Mouse (Mus musculus) hindbrain, postnatal 0 days (tissue): ENCODE measurements around the gene Trp53i11. TPM values are rescaled to one million over a fixed set of nuclear protein-coding genes. Genes with fewer than 3 reads are reported as not detected.

Source experiments
- ATAC-seq: fragments of 200-750 bp; cut with Nextera tagmentation; 2 replicates; pipeline ENCODE4 v1.8.0; 2017; ENCODE audit warnings: mild to moderate bottlenecking, moderate TSS enrichment, moderate library complexity
- DNase-seq: peaks from one replicate; pipeline ENCODE4 v3.0.0-alpha.2; 2015; ENCODE audit warnings: low spot score
- H3K27ac ChIP-seq: fragments of 300-500 bp; sonication (generic); 2 replicates; pipeline ENCODE4 v1.5.1; 2014; ENCODE audit warnings: mild to moderate bottlenecking
- H3K27me3 ChIP-seq: fragments of 300-500 bp; sonication (generic); 2 replicates; pipeline ENCODE4 v1.6.1; 2014; ENCODE audit warnings: low read length, mixed read lengths; ENCODE audit not compliant: insufficient read depth
- H3K36me3 ChIP-seq: fragments of 300-500 bp; sonication (generic); 2 replicates; pipeline ENCODE4 v1.6.1; 2014; ENCODE audit warnings: low read length, mixed read lengths; ENCODE audit not compliant: insufficient read depth
- H3K4me1 ChIP-seq: fragments of 300-500 bp; sonication (generic); 2 replicates; pipeline ENCODE4 v1.6.1; 2014; ENCODE audit warnings: antibody characterized with exemption, low read length, mixed read lengths; ENCODE audit not compliant: insufficient read depth
- H3K4me2 ChIP-seq: fragments of 300-500 bp; sonication (generic); 2 replicates; pipeline ENCODE4 v1.6.1; 2014; ENCODE audit warnings: low read depth, mild to moderate bottlenecking, low read length, moderate library complexity, mixed read lengths
- H3K4me3 ChIP-seq: fragments of 300-500 bp; sonication (generic); 2 replicates; pipeline ENCODE4 v1.5.1; 2014; ENCODE audit warnings: low read length
- H3K9ac ChIP-seq: fragments of 300-500 bp; sonication (generic); replicated peaks from 2 replicates; pipeline ENCODE4 v1.6.1; 2014; ENCODE audit warnings: mild to moderate bottlenecking, low read length, moderate library complexity, mixed read lengths
- H3K9me3 ChIP-seq: fragments of 300-500 bp; sonication (generic); 2 replicates; pipeline ENCODE4 v1.6.1; 2016; ENCODE audit warnings: low read length, mixed read lengths
- CTCF ChIP-seq: IDR thresholded peaks from 2 replicates; pipeline ENCODE4 v1.5.1; 2016; ENCODE audit warnings: antibody characterized with exemption, control low read depth, low read depth
- WGBS: fragments of 180-500 bp; shearing (Covaris S2); extraction: QIAGEN DNeasy Blood & Tissue Kit; methylation state at CpG from one replicate; pipeline ENCODE4 v1.1.7; 2014; 5-methylcytosine and 5-hydroxymethylcytosine counted together
- polyA plus RNA-seq: library from polyadenylated mRNA; unstranded; fragments of >200 nt; fragmentation: Nextera tagmentation; extraction: Ambion mirVana; gene quantifications from 2 replicates; pipeline ENCODE4 v1.2.1, GENCODE M21; 2015
- total RNA-seq: library from RNA; depleted of rRNA; stranded (reverse); fragments of >200 nt; gene quantifications from 2 replicates; pipeline ENCODE4 v1.2.3, GENCODE M21; 2014

Trp53i11 gene
- total and polyA plus RNA-seq, 2 experiments from 2014 or later: 66.7 to 150 TPM

- Histone ChIP-seq H3K4me2 (no peak overlapping the region), H3K27me3 (no peaks in the 10 kb centered on the region), H3K4me3 (no peak overlapping the region), H3K9me3 (no peaks in the 10 kb centered on the region), H3K9ac (no peak overlapping the region), H3K4me1 (peaks cover 22% of the 10 kb centered on the region), H3K27ac (no peak overlapping the region), H3K36me3 (no peaks in the 10 kb centered on the region)
- no peak for DNase-seq
- no peak for ATAC-seq
- TF ChIP-seq CTCF: no peak
- WGBS: 65% methylated on average over 19 of the region's 19 CpGs
Measured at GRCm38 (mm10) chr2:93170156-93170844, 17.0 kb upstream of the Trp53i11 start.

GRCm38 (mm10) chr2:93170845-93171200, 16.5 kb upstream of the Trp53i11 start:
- no peak overlapping the region for H3K4me2 ChIP-seq
- peak; percentile 58 for DNase-seq
- 41% methylated on average over 5 of the region's 5 CpGs for WGBS
- no peak for TF ChIP-seq CTCF
- no peak for ATAC-seq
- no peaks in the 10 kb centered on the region for H3K36me3 ChIP-seq
- H3K9me3 ChIP-seq: no peaks in the 10 kb centered on the region
- no peaks in the 10 kb centered on the region for H3K27me3 ChIP-seq
- H3K9ac ChIP-seq: no peak overlapping the region
- H3K4me1 ChIP-seq: peaks cover 27% of the 10 kb centered on the region
- no peak overlapping the region for H3K4me3 ChIP-seq
- H3K27ac ChIP-seq: no peak overlapping the region

- no peaks in the 10 kb centered on the region for H3K36me3 ChIP-seq
- no peaks in the 10 kb centered on the region for H3K9me3 ChIP-seq
- H3K4me1 ChIP-seq: peaks cover 31% of the 10 kb centered on the region
- no peak overlapping the region for H3K4me2 ChIP-seq
- no peak overlapping the region for H3K4me3 ChIP-seq
- no peak overlapping the region for H3K9ac ChIP-seq
- H3K27me3 ChIP-seq: no peaks in the 10 kb centered on the region
- DNase-seq (no peak), ATAC-seq (no peak)
- no peak overlapping the region for H3K27ac ChIP-seq
- WGBS: 71% methylated on average over 6 of the region's 6 CpGs
- no peak for TF ChIP-seq CTCF
Measured at GRCm38 (mm10) chr2:93171929-93172328, 15.4 kb upstream of the Trp53i11 start.

GRCm38 (mm10) chr2:93172460-93172859, 14.9 kb upstream of the Trp53i11 start:
- ATAC-seq (no peak), DNase-seq (no peak)
- TF ChIP-seq CTCF: no peak
- no peak overlapping the region for H3K4me2 ChIP-seq
- H3K27me3 ChIP-seq: no peaks in the 10 kb centered on the region
- H3K27ac ChIP-seq: no peak overlapping the region
- H3K4me3 ChIP-seq: no peak overlapping the region
- no peaks in the 10 kb centered on the region for H3K9me3 ChIP-seq
- H3K36me3 ChIP-seq: no peaks in the 10 kb centered on the region
- H3K9ac ChIP-seq: no peak overlapping the region
- 59% methylated on average over 5 of the region's 5 CpGs for WGBS
- H3K4me1 ChIP-seq: peaks cover 30% of the 10 kb centered on the region

GRCm38 (mm10) chr2:93174159-93174558, 13.2 kb upstream of the Trp53i11 start:
- no peaks in the 10 kb centered on the region for H3K36me3 ChIP-seq
- ATAC-seq (no peak), DNase-seq (no peak)

GRCm38 (mm10) chr2:93175278-93175677, 12.1 kb upstream of the Trp53i11 start:
- H3K9ac ChIP-seq: no peak overlapping the region
- WGBS: 14% methylated on average over 5 of the region's 5 CpGs
- no peaks in the 10 kb centered on the region for H3K36me3 ChIP-seq
- H3K4me1 ChIP-seq: peaks cover 30% of the 10 kb centered on the region
- H3K27me3 ChIP-seq: no peaks in the 10 kb centered on the region
- no peak overlapping the region for H3K4me3 ChIP-seq
- H3K27ac ChIP-seq: peak overlapping the region; percentile 82
- no peak overlapping the region for H3K4me2 ChIP-seq
- DNase-seq: no peak
- no peaks in the 10 kb centered on the region for H3K9me3 ChIP-seq
- TF ChIP-seq CTCF: no peak
- ATAC-seq: no peak

More at GRCm38 (mm10) chr2:93174159-93174558, 13.2 kb upstream of the Trp53i11 start:
- Histone ChIP-seq H3K27ac (no peak overlapping the region), H3K27me3 (no peaks in the 10 kb centered on the region), H3K9ac (no peak overlapping the region), H3K4me3 (no peak overlapping the region), H3K4me2 (no peak overlapping the region), H3K4me1 (peaks cover 30% of the 10 kb centered on the region), H3K9me3 (no peaks in the 10 kb centered on the region)
- WGBS: 17% methylated on average over 5 of the region's 5 CpGs
- no peak for TF ChIP-seq CTCF

- peaks cover 30% of the 10 kb centered on the region for H3K4me1 ChIP-seq
- ATAC-seq (no peak), DNase-seq (no peak)
- H3K27ac ChIP-seq: peak overlapping the region; percentile 82
- H3K9me3 ChIP-seq: no peaks in the 10 kb centered on the region
- 41% methylated on average over 2 of the region's 2 CpGs for WGBS
- no peaks in the 10 kb centered on the region for H3K36me3 ChIP-seq
- H3K9ac ChIP-seq: no peak overlapping the region
- no peak overlapping the region for H3K4me2 ChIP-seq
- no peaks in the 10 kb centered on the region for H3K27me3 ChIP-seq
- TF ChIP-seq CTCF: no peak
- no peak overlapping the region for H3K4me3 ChIP-seq
Measured at GRCm38 (mm10) chr2:93175721-93176120, 11.6 kb upstream of the Trp53i11 start.
